Mouse (Mus musculus) layer of hippocampus, adult 2 months (tissue): ENCODE data around the gene Fkbp9. TPM values are rescaled to one million over a fixed set of nuclear protein-coding genes. Genes with fewer than 3 reads are reported as not detected.

ENCODE experiments used
- DNase-seq, 2 experiments: peaks; one replicate each; pipeline ENCODE4 v3.0.0; 2022; ENCODE audit warnings: low spot score in 2 of 2
- H3K27ac ChIP-seq: fragments of 200-600 bp; 2 replicates; pipeline ENCODE4 v1.8.1; 2022
- H3K4me3 ChIP-seq: fragments of 200-600 bp; 2 replicates; pipeline ENCODE4 v1.8.1; 2022; ENCODE audit warnings: mild to moderate bottlenecking
- CTCF ChIP-seq: fragments of 200-600 bp; conservative IDR thresholded peaks from 2 replicates; pipeline ENCODE4 v1.8.1; 2022; ENCODE audit warnings: antibody characterized with exemption, mild to moderate bottlenecking, moderate library complexity
- total RNA-seq, 2 experiments: library from RNA; stranded (reverse); gene quantifications; 2 replicates each; pipeline ENCODE4 v1.2.3; 2021

Fkbp9 gene
- total RNA-seq, 2 experiments from 2014 or later = 27.0 to 28.9 TPM

DNA sequence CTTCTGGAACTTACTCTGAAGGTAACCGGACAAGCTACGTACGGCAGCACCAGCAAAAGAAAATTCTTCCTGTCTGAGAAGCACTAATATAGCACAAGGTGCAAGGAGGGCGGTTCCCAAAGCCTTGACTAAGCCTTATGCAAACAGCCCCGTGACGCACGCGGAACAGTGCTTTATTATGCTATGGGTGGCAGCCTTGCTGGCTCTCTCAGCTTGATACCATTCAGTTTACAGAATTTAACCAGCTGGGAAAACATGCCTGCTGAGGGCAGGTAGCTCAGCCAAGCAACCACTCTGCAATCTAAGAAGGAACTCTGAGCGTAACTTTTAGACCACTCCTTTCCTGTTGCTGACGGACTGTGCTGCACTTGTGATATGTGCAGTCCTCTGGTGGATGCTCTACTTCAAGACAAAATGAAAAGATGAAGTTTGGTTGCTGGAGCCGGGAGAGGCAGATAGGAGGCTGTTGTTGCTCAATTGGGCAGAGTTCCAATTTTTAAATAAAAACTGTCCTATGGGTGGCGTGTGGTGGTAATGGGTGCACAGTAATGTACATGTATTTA, 70.0 kb downstream of the Fkbp9 start:
- Histone ChIP-seq H3K4me3 (peak overlapping the region; percentile 43), H3K27ac (peak overlapping the region; percentile 33)
- no peak; the same call in 1 of the 2 replicates for TF ChIP-seq CTCF
- DNase-seq = no peak

DNA sequence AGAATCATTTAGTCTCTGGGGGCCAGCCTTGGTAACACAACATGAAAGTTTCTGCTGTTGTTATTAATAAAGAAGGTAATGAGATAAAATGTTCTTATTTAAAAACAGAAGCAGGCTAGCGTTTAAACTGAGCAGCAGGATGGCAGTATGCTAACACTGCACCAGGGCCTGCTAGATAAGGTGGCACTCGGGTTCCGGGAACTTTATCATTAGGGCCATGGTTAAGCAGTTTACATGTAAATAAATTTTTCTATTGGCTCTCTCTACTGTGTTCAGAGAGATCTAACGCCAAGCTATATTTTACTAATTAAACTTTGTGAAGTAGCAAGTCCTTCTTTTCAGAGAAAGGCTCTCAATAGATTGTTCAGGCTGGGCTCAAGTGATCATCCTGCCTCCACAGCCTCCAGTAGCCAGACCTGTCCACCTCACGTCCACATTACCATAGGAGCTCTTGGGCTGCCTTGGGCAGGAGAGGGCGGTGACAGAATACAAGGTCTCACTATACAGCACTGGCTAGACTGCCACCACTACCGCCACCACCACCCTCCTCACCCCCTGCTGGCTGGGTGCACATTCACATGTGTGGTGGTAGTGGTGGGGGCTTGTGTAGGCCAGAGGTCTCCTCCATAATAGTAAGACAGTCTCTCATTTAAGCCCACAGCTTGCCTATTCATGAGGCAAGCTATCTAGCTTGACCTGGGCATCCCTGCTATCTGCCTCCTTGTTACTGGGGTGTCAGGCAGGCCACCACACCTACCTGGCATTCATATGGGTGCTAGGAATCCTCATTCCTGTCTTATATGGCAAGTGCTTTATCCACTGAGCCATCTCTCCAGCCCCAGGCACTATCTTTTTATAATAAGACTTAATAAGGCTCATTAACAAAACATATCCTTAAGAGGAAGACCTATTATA, 71.0 kb downstream of the Fkbp9 start:
- no peak for DNase-seq
- no peak overlapping the region for H3K4me3 ChIP-seq
- H3K27ac ChIP-seq = no peak overlapping the region
- TF ChIP-seq CTCF = 0 out of 2 replicates have a peak, but pooled peaks have one; percentile 17

DNA sequence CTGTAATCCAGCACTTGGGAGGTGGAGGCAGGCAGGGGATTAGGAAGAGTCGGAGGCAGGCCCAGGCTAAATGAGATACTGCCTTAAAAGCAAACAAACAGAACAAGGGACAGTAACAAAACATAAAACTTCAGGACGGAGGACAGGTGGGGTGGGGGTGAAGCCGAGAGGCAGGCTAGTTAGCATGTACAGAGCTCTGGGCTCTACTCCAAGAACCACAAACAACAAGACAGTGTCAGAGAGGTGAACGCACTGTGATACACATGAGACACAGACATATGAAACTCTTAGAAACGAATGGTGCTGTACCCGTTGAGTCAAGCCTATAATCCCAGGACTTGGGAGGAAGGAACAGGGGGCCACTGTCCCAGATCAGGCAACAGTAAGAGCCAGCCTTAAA, 72.0 kb downstream of the Fkbp9 start:
- no peak for TF ChIP-seq CTCF
- Histone ChIP-seq H3K4me3 (no peak overlapping the region), H3K27ac (no peak overlapping the region)
- DNase-seq = no peak

DNA sequence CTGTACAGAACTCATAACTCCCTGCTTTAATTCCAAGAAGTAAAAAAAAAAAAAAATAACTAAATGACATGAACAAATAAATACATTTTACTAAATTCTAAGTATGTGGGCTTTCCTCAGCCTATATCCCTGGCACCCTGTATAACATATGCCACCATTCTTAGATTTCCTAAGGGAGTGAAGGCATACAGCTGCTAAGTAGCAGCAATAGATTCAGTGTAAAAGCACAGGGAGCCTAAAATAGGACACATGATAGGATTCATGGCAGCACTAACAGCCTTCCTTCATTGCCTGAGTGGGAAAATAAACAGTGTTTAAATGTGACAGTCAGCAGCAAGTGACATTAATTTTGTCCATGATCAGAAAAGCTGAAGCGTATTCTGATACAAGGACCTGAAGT, 72.5 kb downstream of the Fkbp9 start:
- no peak for DNase-seq
- TF ChIP-seq CTCF = no peak
- H3K27ac ChIP-seq = no peak overlapping the region
- H3K4me3 ChIP-seq = no peak overlapping the region

DNA sequence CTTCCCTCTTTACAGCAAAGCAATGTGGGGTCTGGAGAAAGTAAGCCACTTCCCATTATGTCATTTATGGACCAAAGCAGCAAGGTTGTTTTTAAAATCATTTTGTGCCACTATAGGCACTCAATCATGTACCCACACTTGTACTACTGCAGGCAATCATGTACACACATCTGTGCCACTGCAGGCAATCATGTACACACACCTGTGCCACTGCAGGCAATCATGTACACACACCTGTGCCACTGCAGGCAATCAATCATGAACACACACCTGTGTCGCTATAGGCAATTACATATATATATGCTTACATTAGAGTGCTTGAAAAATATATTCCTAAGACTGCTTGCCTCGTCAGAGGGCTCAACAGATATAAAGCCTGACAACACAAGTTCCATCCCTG, 73.1 kb downstream of the Fkbp9 start:
- TF ChIP-seq CTCF = no peak
- no peak for DNase-seq
- Histone ChIP-seq H3K27ac (no peak overlapping the region), H3K4me3 (no peak overlapping the region)

DNA sequence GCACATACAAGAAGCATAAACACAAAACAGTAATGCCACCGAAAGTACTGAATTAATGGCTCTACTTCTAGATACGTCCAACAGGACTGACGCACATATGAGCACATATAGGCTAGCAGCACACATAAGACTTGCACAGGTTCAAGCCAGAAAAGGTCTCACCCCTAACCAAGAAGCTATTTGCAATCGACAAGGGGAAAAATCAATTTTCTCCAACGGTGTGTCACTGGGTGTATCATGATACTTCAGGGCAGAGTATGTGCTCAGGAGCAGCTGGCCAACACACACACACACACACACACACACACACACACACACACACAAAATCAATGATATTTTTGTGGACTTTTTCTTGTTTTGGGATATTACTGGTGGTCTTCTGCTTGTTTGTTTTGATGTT, 73.6 kb downstream of the Fkbp9 start:
- no peak for DNase-seq
- H3K4me3 ChIP-seq = no peak overlapping the region
- TF ChIP-seq CTCF = no peak
- no peak overlapping the region for H3K27ac ChIP-seq

DNA sequence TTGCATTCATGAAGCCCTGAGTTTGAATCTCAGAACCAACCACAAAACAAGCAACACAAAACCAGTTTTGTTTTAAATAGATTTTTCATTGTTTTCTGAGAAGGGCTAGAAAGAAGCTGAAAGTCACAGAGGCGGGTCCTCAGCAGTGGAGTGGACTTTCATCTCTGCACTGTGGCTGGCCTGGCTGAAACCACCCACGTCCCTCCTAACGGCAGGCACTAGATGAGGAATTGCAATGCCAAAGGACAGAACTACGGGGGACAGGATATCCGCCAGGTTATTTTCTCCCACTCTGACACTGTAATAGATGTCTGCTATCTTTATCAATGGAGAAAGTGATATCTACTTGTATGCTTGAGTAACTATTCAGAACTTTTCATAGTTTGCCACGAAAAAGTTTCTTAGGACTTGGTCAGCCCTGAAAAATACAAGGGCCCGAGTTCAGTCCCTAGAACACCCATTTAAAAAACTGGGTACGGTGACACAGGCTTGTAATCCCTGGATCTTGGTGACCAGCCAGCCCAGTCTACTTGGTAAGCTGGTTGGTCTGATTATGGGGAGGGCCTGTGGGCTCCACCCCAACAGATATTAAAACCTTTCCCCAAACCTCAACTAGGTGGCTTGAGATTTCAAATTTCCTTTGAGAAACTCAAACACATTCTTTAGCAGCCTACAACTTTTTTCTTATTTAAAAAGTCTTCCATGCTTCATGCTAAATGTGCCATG, 74.4 kb downstream of the Fkbp9 start:
- no peak for TF ChIP-seq CTCF
- no peak overlapping the region for H3K27ac ChIP-seq

DNA sequence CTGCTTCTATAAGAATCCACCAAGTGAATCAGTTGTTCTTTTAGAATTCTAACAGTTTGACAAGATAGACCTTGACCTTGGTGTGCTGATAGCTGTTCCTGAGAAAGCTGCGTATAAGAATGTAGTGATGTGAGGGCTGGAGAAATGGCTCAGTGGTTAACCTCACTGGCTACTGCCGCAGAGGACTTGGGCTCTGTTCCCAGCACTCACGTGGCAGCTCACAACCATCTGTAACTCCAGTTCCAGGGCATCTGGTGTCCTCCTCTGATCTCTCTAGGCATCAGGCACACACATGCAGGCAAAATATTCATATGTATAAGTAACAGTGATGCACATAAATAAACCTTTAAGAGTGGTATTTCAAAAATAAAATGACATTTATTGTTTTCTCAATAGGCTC, 76.1 kb downstream of the Fkbp9 start:
- no peak for TF ChIP-seq CTCF

More for the DNA sequence above, 74.4 kb downstream of the Fkbp9 start:
- DNase-seq = no peak
- H3K4me3 ChIP-seq = no peak overlapping the region

DNA sequence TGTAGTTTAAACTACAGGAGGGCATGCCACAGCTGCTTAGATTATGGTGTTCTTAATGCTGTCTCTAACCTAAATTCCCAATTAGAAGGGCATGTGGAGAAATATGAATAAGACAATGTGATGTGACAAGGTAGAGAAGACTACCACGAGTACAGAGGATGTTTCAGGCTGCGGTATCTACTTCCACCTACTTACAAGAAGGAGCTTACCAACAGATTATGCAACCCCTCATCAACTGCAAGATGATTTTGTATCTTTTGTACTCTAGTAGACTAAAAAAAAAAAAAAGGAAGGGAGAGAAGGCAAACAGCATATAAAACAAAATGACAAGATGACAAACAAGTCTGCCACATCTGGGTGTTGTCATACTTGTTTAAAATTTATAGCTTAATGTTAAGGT, 76.5 kb downstream of the Fkbp9 start:
- H3K27ac ChIP-seq = no peak overlapping the region
- DNase-seq = no peak
- no peak overlapping the region for H3K4me3 ChIP-seq
- TF ChIP-seq CTCF = no peak

More for the DNA sequence above, 76.1 kb downstream of the Fkbp9 start:
- Histone ChIP-seq H3K27ac (no peak overlapping the region), H3K4me3 (no peak overlapping the region)
- no peak for DNase-seq

DNA sequence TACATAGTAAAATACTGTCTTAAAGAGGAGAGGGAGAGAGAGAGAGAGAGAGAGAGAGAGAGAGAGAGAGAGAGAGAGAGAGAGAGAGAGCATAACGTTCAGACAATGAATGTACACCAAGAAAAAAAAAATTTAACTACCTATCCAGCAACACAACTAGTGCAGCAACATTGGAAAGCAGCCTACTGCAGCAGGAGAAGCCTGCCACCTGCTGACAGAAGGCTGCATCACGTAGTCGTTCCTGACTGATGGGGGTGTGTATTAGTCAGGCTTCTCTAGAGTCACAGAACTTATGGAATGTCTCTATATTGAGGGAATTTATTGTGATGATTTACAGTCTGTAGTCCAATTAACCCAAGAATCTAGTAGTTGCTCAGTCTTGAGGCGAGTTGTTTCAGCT, 77.1 kb downstream of the Fkbp9 start:
- H3K27ac ChIP-seq = no peak overlapping the region
- peak; percentile 85 for TF ChIP-seq CTCF
- H3K4me3 ChIP-seq = no peak overlapping the region
- DNase-seq = peak; percentile 62 to 63

DNA sequence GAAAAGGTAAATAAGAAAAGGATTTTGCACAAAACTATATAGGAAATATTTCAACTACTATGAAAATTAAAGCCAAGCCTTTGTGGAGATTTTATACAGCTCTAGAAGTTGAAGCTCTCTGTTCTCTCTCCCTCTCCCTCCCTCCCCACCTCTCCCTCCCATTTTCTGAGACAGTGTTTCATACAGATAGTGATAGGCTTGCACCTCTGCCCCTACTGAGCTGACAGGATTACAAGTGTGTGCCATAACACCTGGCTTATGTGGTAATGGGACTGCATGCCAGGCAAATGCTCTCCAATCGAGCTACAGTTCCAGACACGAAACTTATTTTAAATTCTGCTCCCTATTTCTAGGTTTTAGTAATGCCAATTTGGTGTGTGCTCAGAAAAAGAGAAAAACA, 79.1 kb downstream of the Fkbp9 start:
- DNase-seq = no peak
- no peak for TF ChIP-seq CTCF
- Histone ChIP-seq H3K4me3 (no peak overlapping the region), H3K27ac (no peak overlapping the region)

DNA sequence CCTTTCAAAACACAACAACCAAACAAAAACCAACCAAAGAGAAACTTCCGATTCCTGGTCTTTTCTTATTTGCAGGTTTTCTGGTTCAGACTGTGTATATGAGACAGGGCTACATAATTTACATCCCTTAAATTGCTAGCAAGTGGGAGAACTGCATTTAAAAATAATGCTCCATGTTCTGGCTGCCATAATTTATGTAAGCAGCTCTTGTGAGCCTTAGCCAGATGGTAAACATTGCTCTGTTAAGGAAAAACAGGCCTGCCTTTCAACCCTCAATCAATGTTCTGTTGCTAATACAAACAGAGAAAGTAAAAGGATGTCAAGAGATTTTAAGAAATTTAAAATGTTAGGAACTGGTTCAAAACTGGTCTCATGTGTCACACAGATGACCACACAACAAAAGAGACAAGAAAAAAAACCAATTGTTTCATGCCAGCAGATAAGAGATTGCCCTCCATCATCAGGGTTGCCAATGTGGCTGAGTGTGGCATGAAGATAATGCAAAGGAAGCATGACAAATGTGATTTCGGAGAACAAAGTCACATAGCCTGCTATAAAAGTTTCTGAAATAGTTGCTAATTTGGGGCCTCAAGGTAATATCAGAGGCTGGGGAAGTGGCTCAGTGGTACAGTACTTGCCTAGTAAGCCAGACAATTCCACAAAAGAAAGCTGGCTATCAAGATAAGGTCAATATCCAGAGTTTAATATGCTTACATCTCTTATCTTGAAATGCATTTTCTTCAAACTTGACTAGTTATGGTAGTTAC, 81.4 kb downstream of the Fkbp9 start:
- no peak for DNase-seq
- Histone ChIP-seq H3K27ac (no peak overlapping the region), H3K4me3 (no peak overlapping the region)
- no peak for TF ChIP-seq CTCF
